Mouse (Mus musculus) R1 (cell line): ENCODE measurements around the gene Pde6b.

Source experiments
- DNase-seq: peaks from one replicate; pipeline ENCODE4 v3.0.0-alpha.2; 2018; ENCODE audit warnings: low read depth, low spot score

Pde6b gene

GRCm38 (mm10) chr5:108389744-108390143 lies 1.6 kb downstream of the Pde6b start:
- DNase-seq: no peak

- no peak for DNase-seq
Measured at GRCm38 (mm10) chr5:108403453-108403852, 15.3 kb downstream of the Pde6b start.

- no peak for DNase-seq
Measured at GRCm38 (mm10) chr5:108405460-108405859, 17.3 kb downstream of the Pde6b start.

DNA sequence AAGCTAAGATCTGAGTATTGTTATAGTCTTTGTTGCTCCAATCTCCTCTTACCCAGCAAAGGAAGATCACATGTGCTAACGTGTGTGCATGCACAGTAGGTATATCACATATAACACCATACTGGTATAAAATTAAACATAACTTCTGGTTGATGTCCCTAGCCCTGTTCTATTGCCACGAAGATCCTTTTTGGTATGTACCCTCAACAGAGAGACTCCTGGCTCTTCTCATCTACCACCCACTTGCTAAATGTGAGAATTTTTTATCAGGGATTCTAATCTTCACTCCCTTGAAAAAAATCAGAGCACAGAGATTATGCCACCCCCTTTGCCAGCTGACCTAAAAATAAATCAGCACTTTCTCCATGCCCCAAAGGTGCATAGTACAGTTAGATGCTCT lies 18.8 kb downstream of the Pde6b start:
- no peak for DNase-seq

DNA sequence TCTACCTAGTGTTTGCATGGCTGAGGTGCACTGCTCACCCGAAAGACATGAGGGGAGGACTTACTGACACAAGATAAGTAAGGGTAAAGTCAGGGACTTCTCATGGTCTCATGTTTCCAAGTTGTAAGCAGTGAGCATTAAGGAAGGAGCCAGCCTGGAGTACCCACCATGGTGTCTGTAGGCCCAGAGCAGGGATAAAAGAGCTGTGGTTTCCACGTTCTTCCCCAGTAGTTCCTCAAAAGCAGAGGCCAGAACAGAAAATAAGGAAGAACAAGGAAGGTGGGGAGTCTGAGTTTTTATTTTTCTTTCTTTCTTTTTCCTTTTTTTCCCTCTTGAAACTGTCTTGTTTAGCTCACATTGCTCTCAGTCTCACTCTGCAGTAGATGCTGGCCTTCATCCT lies 26.5 kb downstream of the Pde6b start:
- no peak for DNase-seq

DNA sequence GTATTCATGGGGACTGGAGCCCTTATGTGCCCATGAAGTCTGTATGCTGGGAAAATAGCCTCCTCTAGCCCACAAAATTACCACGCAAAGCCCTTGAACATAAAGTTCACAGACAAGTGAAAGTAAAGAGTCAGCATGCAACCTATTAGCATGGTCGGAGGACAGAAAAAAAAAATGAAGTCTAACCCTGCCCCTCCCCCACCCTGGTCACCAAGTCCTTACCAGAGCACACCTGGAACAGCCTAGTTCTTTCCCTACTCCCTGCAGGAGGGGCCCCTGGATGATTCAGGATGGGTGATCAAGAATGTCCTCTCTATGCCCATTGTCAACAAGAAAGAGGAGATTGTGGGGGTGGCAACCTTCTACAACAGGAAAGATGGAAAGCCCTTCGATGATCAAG lies 34.5 kb downstream of the Pde6b start:
- no peak for DNase-seq

DNA sequence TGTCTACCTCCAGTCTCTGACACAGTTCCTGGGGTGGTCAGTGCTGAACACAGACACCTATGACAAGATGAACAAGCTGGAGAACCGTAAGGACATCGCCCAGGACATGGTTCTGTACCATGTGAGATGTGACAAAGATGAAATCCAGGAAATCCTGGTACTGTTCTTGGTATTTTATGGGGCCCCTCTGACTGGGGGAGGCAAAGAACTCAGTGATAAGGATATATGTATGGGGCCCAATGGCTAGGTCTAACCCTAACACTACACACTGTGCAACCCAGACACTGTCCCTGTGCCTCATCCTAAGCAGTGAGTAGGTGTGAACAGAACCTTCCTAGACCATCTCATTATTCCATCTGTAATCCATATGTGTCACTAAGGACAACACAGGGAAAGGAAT lies 35.2 kb downstream of the Pde6b start:
- no peak for DNase-seq

GRCm38 (mm10) chr5:108427186-108427585 lies 39.0 kb downstream of the Pde6b start:
- peak; percentile 68 for DNase-seq

- no peak for DNase-seq
Measured at GRCm38 (mm10) chr5:108431196-108431595, 43.0 kb downstream of the Pde6b start.

DNA sequence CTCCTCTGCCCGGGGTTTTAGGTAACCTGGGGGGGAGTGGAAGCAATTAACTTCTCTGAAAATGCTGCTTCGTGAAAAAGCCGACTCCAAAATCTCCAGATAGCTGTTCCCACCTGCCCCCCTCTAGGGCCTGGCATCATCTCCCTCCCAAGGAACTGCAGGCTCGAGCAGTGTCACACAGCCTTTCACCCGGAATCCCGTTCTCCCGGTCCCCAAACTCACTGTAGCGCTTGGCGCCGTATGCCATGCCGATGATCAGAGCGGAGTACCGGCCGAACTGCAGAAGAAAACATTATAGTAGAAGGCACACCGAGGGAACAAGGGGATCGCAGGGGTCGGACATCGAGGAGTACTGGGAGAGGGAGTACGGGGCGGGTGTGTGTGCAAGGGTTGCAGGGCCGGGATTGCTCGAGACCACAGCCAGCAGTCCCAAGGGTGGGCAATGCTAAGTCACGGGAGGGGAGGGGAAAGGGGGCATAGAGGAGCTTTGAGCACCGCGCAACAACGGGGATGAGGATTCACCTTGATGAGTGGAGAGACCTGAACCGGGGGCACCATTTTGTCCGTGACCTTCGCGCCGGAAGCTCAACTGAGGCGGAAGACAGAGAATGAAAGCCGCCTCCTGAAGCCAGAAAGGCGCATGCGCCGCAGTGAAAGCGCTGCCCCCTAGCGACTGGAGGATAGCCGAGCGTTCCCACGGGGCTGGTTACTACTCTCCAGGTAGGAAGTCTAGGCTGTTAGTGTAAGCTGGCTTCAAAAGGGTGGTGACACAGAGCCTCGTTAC lies 45.8 kb downstream of the Pde6b start, which contains the start of gene Atp5k:
Atp5k (minus strand) TSS at position 645 of the 784 bp plus-strand sequence.
- peak; percentile 96 for DNase-seq

- no peak for DNase-seq
Measured at GRCm38 (mm10) chr5:108436101-108436500, 47.9 kb downstream of the Pde6b start.

- no peak for DNase-seq
Measured at GRCm38 (mm10) chr5:108446973-108447372, 58.8 kb downstream of the Pde6b start.

- DNase-seq: no peak
Measured at GRCm38 (mm10) chr5:108447857-108448256, 59.7 kb downstream of the Pde6b start.

GRCm38 (mm10) chr5:108448785-108449668 lies 60.8 kb downstream of the Pde6b start, which contains the start of gene Mfsd7a:
Gene Mfsd7a, minus strand, starts transcription at chr5:108448891.
- peak; percentile 85 for DNase-seq

- DNase-seq: no peak
Measured at GRCm38 (mm10) chr5:108450837-108451540, 62.8 kb downstream of the Pde6b start.

DNA sequence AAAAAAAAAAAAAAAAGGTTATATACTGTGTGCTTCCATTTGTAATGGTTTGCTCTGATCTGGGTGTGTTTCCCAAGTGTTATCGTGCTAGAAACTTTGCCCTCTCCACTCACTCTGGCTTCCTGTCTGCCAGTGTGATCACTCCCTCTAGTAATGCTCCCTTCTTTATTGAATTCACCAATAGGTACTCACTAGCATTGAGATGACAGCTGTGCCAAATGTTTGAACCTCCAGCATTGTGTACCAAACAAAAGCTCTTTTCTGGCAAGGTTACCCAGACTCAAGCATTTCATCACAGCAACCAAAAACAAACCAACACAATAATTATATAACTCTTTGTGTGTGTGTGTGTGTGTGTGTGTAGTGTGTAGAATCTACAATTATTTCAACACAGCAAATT lies 63.4 kb downstream of the Pde6b start:
- no peak for DNase-seq

DNA sequence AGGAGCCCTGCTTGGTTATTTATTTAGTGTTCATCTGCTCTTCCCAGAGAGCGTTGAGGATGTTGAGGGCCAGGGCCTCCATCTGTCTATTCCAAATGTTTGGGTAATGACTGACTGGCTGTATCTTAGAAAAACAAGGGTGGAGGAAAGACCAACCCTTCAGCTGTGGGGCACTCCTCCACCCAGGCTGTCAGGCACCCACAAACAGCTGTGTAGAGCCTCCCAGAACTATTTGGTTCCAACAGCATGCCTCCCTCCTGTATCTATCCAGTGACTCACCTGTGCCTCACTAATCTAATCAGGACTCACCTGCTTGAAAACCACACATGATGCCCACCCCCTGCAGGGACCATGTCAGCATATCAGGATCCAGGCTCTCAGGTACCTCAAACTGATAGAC lies 64.2 kb downstream of the Pde6b start:
- DNase-seq: no peak

GRCm38 (mm10) chr5:108454094-108454493 lies 65.9 kb downstream of the Pde6b start:
- no peak for DNase-seq

DNA sequence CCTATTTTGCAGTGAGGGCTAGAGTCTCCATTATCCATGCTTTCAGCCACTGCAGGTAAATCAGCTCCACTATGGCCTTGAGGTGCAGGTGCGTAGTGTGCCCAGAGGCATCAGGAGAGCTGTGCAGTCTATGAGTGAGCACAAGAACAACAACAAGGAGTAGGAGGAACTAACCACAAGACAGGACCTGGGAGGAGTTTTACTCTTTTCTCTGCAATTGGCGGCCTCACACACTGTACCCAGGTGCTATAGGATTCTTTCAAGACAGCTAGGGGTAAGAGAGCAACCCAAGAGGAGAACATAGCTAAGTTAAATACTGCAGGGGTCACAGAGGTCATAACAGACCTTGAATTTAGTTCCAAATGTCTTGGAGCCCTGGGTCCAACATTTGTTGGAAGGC lies 70.5 kb downstream of the Pde6b start:
- no peak for DNase-seq

GRCm38 (mm10) chr5:108460461-108460860 lies 72.3 kb downstream of the Pde6b start:
- DNase-seq: no peak

- peak; percentile 97 for DNase-seq
Measured at GRCm38 (mm10) chr5:108461082-108462065, 73.2 kb downstream of the Pde6b start, which contains the start of gene Pcgf3. Gene Pcgf3, plus strand, starts transcription at chr5:108461232.
